Mouse (Mus musculus): Measurements from ENCODE around the gene Camk1d.

DNA sequence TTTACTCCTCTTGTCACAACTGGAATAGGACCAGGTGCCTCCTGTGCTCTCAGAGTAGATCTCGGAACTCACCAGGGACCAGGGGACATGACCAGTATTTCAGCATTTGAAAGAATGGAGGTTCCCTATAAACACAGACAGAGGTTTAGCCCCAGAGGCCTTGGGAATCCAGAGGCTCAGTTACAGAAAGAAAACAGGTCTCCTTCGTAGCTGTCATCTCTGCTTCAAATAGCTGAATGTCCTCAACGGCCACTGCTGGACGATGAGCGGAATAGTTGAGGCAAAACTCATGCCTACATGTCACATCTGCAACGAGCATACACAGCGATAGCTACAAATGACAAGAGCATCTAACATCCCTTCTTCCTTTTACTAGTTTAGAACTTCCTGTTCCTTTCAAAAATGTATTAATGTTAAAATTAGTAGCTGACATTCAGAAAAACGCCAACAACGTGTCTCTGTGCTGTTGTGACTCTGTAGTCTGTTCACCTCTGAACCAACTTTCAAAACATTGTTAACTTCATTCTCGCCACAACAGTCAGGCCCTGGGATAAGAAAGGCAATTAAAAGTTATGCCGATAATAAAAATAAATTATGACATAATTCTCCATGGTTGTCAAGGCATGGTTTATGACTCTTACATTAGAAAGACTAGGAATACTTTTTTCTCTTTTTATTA, 82.5 kb downstream of the Camk1d start:
- no peak for TF ChIP-seq CTCF (IDR thresholded peaks at IDR 0.05; ENCODE audit: insufficient read depth, low read depth, low read length)
- TF ChIP-seq POLR2A (IDR thresholded peaks at IDR 0.05; ENCODE audit: insufficient read depth, low read depth, low read length), result no peak
